Mouse (Mus musculus): ENCODE data around the gene Cpne4. TPM values are rescaled to one million over a fixed set of nuclear protein-coding genes. Genes with fewer than 3 reads are reported as not detected.

Cpne4 gene
- polyA plus RNA-seq, 1 experiment, result 0.09 TPM

DNA sequence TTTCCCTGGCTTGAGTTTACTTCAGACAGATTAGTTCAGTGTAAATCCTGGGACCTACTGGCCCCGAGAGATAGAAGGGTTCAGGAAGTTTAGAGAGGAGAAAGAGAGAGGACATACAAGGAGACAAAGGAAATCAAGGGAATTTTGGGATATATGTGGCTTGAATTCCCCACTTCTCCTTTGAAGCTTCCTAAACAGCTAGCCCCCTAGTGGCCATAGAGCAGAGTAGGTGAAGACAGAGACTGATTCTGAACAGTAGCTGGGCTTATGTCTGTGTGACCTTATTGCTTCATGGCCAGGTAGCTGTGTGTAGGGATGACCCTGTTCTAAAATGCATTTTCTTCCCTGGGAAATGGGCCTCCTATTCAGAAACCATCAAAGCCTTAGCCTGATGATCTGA, 129.6 kb downstream of the Cpne4 start:
- DNase-seq (ENCODE audit: low read depth in 1 of 2, low spot score in 2 of 2), result no peak
- TF ChIP-seq CTCF (IDR thresholded peaks at IDR 0.05; ENCODE audit: extremely low read depth, insufficient read depth, insufficient read length, insufficient replicate concordance) (no peak), POLR2A (IDR thresholded peaks at IDR 0.05; ENCODE audit: low read depth, low read length) (no peak)
- H3K36me3 ChIP-seq (ENCODE audit: control insufficient read depth, insufficient read depth, low read length), result no peaks in the 10 kb centered on the region
- H3K4me3 ChIP-seq (ENCODE audit: extremely low read depth, insufficient read depth, insufficient read length), result no peak overlapping the region
- no peaks in the 10 kb centered on the region for H3K27me3 ChIP-seq (ENCODE audit: control insufficient read depth, insufficient read depth, low read length)
- WGBS, result 40% methylated on average over 1 of the region's 1 CpGs
- no peak overlapping the region for H3K27ac ChIP-seq (ENCODE audit: insufficient read depth, low read length)
- no peaks in the 10 kb centered on the region; the same call in 1 of the 2 replicates for H3K4me1 ChIP-seq (ENCODE audit: control insufficient read depth, insufficient read depth, insufficient read length)

DNA sequence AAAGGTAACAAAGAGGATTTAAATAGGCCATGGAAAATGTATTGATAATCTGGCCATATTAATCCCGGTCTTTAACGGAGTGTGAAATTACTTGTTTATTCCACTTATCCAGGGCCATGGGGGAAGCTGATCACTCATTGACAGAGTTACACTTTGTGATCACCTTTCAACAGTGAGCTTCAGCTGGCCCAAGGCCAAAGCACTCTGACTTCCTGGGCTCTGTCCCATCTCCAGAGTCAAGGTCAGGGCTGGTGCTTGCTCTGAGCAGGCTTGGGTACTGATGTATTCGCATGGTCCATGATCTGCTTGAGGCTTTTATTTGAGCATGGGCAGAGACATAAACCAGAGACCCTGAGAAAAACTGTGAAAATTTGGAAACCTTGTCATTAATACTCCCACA, 131.5 kb downstream of the Cpne4 start:
- Histone ChIP-seq H3K4me3 (ENCODE audit: extremely low read depth, insufficient read depth, insufficient read length) (no peak overlapping the region), H3K36me3 (ENCODE audit: control insufficient read depth, insufficient read depth, low read length) (no peaks in the 10 kb centered on the region), H3K27ac (ENCODE audit: insufficient read depth, low read length) (no peak overlapping the region), H3K27me3 (ENCODE audit: control insufficient read depth, insufficient read depth, low read length) (no peaks in the 10 kb centered on the region), H3K4me1 (ENCODE audit: control insufficient read depth, insufficient read depth, insufficient read length) (no peaks in the 10 kb centered on the region; the same call in 1 of the 2 replicates)
- DNase-seq (ENCODE audit: low read depth in 1 of 2, low spot score in 2 of 2), result no peak
- no peak for TF ChIP-seq POLR2A (IDR thresholded peaks at IDR 0.05; ENCODE audit: low read depth, low read length)
- no peak for TF ChIP-seq CTCF (IDR thresholded peaks at IDR 0.05; ENCODE audit: extremely low read depth, insufficient read depth, insufficient read length, insufficient replicate concordance)
- 93% methylated on average over 3 of the region's 3 CpGs for WGBS

DNA sequence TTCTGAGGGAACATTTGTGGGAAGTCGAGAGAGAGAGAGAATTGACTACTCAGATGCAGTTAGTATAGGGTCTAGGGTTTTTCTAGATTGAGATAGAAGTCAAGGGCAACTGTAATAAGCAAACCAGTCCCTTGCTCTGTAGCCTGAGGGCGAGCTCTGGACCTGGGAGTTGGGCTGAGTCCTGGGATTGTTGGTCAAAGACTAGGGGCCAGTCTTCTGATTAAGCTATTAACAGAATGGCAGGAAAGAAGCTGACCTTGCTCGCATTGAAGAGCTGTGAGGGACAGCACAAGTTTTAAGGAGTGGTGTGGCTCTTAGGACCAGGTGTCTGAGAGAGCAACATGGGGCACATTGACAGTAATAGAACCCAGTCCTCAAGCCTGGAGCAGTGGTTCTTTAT, 140.0 kb downstream of the Cpne4 start:
- DNase-seq (ENCODE audit: low read depth in 1 of 2, low spot score in 2 of 2), result no peak
- 67% methylated on average over 3 of the region's 3 CpGs for WGBS
- no peak overlapping the region for H3K4me3 ChIP-seq (ENCODE audit: extremely low read depth, insufficient read depth, insufficient read length)
- no peaks in the 10 kb centered on the region for H3K27me3 ChIP-seq (ENCODE audit: control insufficient read depth, insufficient read depth, low read length)
- TF ChIP-seq CTCF (IDR thresholded peaks at IDR 0.05; ENCODE audit: extremely low read depth, insufficient read depth, insufficient read length, insufficient replicate concordance) (no peak), POLR2A (IDR thresholded peaks at IDR 0.05; ENCODE audit: low read depth, low read length) (no peak)
- no peaks in the 10 kb centered on the region for H3K4me1 ChIP-seq (ENCODE audit: control insufficient read depth, insufficient read depth, insufficient read length)
- H3K27ac ChIP-seq (ENCODE audit: insufficient read depth, low read length), result no peak overlapping the region
- no peaks in the 10 kb centered on the region for H3K36me3 ChIP-seq (ENCODE audit: control insufficient read depth, insufficient read depth, low read length)

DNA sequence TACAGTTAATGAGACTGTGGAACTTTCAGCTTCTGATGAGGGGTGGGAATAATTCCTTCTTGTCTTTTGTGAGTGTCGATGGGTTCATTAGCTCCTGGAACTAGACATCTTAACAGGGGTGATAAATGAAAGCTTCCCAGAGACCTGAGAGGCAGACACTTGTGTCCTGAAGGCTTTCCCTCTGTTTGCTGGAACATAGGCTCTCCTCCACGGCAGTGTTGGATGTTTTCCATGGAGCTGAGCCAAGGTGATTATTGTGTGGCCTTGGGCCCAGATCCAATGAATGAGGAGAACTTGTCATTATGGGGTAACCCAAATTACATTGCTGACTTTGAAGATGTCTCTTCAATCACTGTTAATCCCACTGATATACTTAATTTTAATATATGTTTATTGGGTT, 146.1 kb downstream of the Cpne4 start:
- DNase-seq (ENCODE audit: low read depth in 1 of 2, low spot score in 2 of 2), result no peak
- TF ChIP-seq CTCF (IDR thresholded peaks at IDR 0.05; ENCODE audit: extremely low read depth, insufficient read depth, insufficient read length, insufficient replicate concordance), result no peak
- TF ChIP-seq POLR2A (IDR thresholded peaks at IDR 0.05; ENCODE audit: low read depth, low read length), result no peak
- H3K36me3 ChIP-seq (ENCODE audit: control insufficient read depth, insufficient read depth, low read length), result no peaks in the 10 kb centered on the region
- H3K4me3 ChIP-seq (ENCODE audit: extremely low read depth, insufficient read depth, insufficient read length), result no peak overlapping the region
- WGBS, result 76% methylated on average over 2 of the region's 2 CpGs
- no peaks in the 10 kb centered on the region for H3K4me1 ChIP-seq (ENCODE audit: control insufficient read depth, insufficient read depth, insufficient read length)
- H3K27ac ChIP-seq (ENCODE audit: insufficient read depth, low read length), result no peak overlapping the region
- H3K27me3 ChIP-seq (ENCODE audit: control insufficient read depth, insufficient read depth, low read length), result no peaks in the 10 kb centered on the region

DNA sequence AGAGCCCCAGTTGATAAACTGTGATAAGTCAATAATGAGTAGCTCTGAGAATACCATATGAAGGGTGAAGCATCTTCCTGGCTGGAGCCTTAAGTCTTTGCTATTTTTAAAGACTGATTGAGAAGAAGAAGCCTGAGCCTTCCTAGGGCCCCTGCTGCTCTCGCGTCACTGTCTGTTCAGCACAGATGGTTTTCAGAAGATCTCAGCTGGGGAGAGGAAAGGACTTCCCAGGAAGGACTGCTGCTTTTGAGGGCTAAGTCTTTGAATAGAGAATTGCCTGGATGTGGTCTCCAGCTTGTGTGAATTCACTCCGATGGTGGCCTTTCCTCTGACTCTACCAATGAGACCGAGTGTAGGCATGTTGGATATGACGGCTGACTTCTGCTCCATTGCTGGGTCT, 163.7 kb downstream of the Cpne4 start:
- no peak for DNase-seq (ENCODE audit: low read depth in 1 of 2, low spot score in 2 of 2)
- no peak for TF ChIP-seq POLR2A (IDR thresholded peaks at IDR 0.05; ENCODE audit: low read depth, low read length)
- Histone ChIP-seq H3K4me1 (ENCODE audit: control insufficient read depth, insufficient read depth, insufficient read length) (no peaks in the 10 kb centered on the region), H3K27me3 (ENCODE audit: control insufficient read depth, insufficient read depth, low read length) (no peaks in the 10 kb centered on the region), H3K27ac (ENCODE audit: insufficient read depth, low read length) (no peak overlapping the region), H3K4me3 (ENCODE audit: extremely low read depth, insufficient read depth, insufficient read length) (no peak overlapping the region), H3K36me3 (ENCODE audit: control insufficient read depth, insufficient read depth, low read length) (no peaks in the 10 kb centered on the region)
- WGBS, result 95% methylated on average over 5 of the region's 5 CpGs

DNA sequence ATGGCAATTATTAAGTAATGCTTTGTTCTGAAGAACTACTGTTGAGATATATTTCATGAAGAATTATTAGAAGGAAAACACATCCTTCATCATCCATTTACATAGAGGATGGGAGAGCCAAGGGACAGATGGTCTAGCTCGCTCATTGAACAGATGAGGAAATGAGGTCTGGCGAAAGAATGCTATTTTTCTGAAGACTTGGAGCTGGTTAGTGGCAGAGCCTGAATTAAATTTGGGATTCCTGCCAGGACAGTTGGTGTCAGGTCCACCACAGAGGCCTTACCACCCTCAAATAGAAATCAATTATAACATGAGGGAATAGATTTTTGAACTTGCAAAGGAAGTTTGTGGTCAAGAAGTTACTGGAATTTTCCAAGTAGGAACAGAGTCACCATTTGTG, 178.2 kb downstream of the Cpne4 start:
- no peak overlapping the region for H3K4me3 ChIP-seq (ENCODE audit: extremely low read depth, insufficient read depth, insufficient read length)
- WGBS, result 91% methylated on average over 2 of the region's 2 CpGs
- H3K4me1 ChIP-seq (ENCODE audit: control insufficient read depth, insufficient read depth, insufficient read length), result no peaks in the 10 kb centered on the region
- no peaks in the 10 kb centered on the region for H3K36me3 ChIP-seq (ENCODE audit: control insufficient read depth, insufficient read depth, low read length)
- H3K27ac ChIP-seq (ENCODE audit: insufficient read depth, low read length), result no peak overlapping the region
- no peaks in the 10 kb centered on the region for H3K27me3 ChIP-seq (ENCODE audit: control insufficient read depth, insufficient read depth, low read length)
- TF ChIP-seq POLR2A (IDR thresholded peaks at IDR 0.05; ENCODE audit: low read depth, low read length) (no peak), CTCF (IDR thresholded peaks at IDR 0.05; ENCODE audit: extremely low read depth, insufficient read depth, insufficient read length, insufficient replicate concordance) (no peak)
- DNase-seq (ENCODE audit: low read depth in 1 of 2, low spot score in 2 of 2), result no peak

DNA sequence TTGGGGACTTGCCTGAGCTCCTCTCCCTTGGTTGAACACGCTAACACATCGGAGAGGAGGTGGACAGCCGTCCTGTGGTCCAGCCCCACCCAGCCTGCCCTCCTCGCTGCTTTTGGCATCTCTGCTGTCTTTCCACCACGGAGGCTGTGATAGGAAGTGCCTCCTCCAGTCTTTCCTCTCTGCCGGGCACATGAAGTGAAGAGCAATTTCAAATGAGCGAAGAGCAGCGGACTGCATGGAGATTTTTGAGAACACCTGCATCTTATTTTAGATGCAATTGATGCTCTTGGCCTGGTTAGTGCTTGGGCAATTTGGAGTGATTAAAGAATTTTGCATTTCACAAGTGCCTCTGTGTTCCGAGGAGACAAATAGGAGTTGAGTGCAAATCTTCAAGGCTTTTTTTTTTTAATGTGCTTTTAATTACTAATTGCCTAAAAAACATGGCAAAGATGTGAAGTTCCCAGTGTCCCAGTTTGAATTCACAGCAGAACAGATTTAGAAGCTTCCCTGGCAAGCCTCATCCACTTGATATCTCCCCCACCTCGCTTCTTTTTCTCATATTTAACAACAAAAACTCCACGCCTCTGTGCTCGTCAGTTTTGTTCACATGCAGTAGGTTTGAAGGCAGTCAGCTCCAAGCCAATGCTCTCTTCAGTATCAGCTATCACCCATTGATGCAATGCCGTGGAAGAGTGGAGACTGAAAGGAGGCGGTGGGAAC, 195.7 kb downstream of the Cpne4 start:
- WGBS, result 79% methylated on average over 14 of the region's 14 CpGs
- TF ChIP-seq POLR2A (IDR thresholded peaks at IDR 0.05; ENCODE audit: low read depth, low read length), result no peak
- TF ChIP-seq CTCF (IDR thresholded peaks at IDR 0.05; ENCODE audit: extremely low read depth, insufficient read depth, insufficient read length, insufficient replicate concordance), result no peak
- Histone ChIP-seq H3K27ac (ENCODE audit: insufficient read depth, low read length) (no peak overlapping the region), H3K36me3 (ENCODE audit: control insufficient read depth, insufficient read depth, low read length) (no peaks in the 10 kb centered on the region), H3K27me3 (ENCODE audit: control insufficient read depth, insufficient read depth, low read length) (no peaks in the 10 kb centered on the region), H3K4me1 (ENCODE audit: control insufficient read depth, insufficient read depth, insufficient read length) (no peaks in the 10 kb centered on the region), H3K4me3 (ENCODE audit: extremely low read depth, insufficient read depth, insufficient read length) (no peak overlapping the region)
- DNase-seq (ENCODE audit: low read depth in 1 of 2, low spot score in 2 of 2), result no peak
